Mouse (Mus musculus) lung, adult 2 months (tissue): ENCODE results near the gene Foxn3.

Source experiments
- CTCF ChIP-seq: fragments of 200-500 bp; IDR thresholded peaks from 2 replicates; pipeline ENCODE4 v1.5.1; 2011; ENCODE audit warnings: mild to moderate bottlenecking, low read length, control low read depth; ENCODE audit not compliant: insufficient read depth
- POLR2A ChIP-seq: fragments of 200-500 bp; IDR thresholded peaks from 2 replicates; pipeline ENCODE4 v1.6.1; 2011; ENCODE audit warnings: low read depth, mild to moderate bottlenecking, control low read depth, low read length, borderline replicate concordance; ENCODE audit errors: extremely low read depth

- TF ChIP-seq POLR2A (no peak), CTCF (no peak)
Observed at GRCm38 (mm10) chr12:99216341-99216761, 347.0 kb downstream of the Foxn3 start.
